Mouse (Mus musculus): ENCODE results near the gene Ppp1r14a. TPM values are rescaled to one million over a fixed set of nuclear protein-coding genes. Genes with fewer than 3 reads are reported as not detected.
A peak's percentile ranks its signal among the peaks of the same experiment; 100 is the strongest.

Gene Ppp1r14a
- polyA plus RNA-seq, 1 experiment, result 22.1 TPM

DNA sequence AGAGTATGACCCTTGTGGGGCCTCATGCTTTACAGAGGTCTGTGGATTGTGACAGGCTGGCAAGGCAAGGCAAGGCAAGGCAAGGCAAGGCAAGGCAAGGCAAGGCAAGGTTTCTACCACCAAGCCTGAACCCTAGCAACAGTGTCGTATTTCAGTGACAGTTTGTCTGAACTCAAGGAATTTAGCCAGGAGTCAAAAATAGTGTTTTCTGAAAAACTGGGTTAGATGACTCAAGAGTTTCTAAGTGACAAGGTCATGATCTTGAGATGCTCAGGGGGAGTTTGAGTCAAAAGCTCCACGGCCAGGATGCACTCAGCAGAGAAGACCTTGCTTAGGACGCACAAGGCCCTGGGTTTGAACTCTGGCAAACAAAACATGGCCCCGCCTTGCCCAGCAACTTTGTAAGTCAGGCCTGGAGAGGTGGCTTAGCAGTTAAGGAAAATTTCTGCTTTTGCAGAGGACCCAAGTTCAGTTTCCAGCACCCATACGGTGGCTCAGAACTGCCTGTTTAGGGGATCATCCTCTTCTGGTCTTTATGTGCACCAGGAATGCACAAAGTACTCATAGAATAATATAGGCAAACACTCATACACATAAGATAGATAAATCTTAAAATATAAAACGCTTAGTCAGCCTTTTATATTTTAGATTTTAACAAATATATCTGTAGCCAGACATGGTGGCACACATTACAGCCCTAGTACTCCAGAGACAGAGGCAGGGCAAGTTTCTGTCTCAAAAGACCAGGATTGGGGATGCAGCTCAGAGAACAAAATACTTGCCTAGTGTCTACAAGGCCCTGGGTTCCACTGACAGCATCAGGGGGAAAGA, 46.9 kb downstream of the Ppp1r14a start:
- Histone ChIP-seq H3K4me3 (ENCODE audit: low read depth, low read length) (no peak overlapping the region), H3K4me1 (ENCODE audit: control insufficient read depth, insufficient read depth, low read length) (no peaks in the 10 kb centered on the region), H3K36me3 (ENCODE audit: control insufficient read depth, insufficient read depth, low read length, poor library complexity, severe bottlenecking) (no peaks in the 10 kb centered on the region), H3K9me3 (replicated peaks; ENCODE audit: control insufficient read depth, insufficient read depth, low read length, poor library complexity, severe bottlenecking) (no peaks in the 10 kb centered on the region), H3K27me3 (ENCODE audit: control insufficient read depth, insufficient read depth, low read length, poor library complexity, severe bottlenecking) (no peaks in the 10 kb centered on the region), H3K27ac (ENCODE audit: insufficient read depth, low read length) (no peak overlapping the region), H3K9ac (ENCODE audit: low read depth, poor library complexity, severe bottlenecking) (no peak overlapping the region)
- TF ChIP-seq CTCF (IDR thresholded peaks at IDR 0.05; ENCODE audit: low read depth, low read length) (no peak), EP300 (IDR thresholded peaks at IDR 0.05; ENCODE audit: insufficient read depth, low read depth, low read length) (no peak), POLR2A (IDR thresholded peaks at IDR 0.05; ENCODE audit: insufficient read depth, low read length) (no peak)

DNA sequence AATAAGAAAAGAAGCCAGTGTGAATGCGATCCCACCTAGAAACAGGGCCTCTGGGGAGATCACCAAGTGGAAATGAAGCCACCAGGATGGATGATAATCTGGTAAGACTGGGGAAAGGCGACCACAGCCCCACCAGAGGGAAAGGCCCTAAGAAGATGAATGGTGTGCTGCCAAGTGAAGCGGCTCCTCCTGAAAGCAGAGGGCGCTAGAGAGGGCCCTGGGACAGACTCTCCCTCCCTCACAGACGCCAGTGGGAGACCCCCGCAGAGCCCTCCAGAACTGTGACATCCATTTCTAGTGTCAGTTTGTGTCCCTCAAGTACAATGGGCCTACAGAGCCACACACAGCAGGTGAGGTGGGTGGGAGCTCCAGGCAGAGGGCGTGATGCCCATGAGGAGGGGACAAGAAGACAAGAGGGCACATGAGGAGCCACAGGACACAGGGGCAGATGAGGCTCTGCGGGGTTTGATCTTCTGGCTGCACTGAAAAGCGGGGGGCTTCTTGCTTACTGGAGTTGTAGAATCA, 47.7 kb downstream of the Ppp1r14a start:
- H3K4me3 ChIP-seq (ENCODE audit: low read depth, low read length), result no peak overlapping the region
- H3K27ac ChIP-seq (ENCODE audit: insufficient read depth, low read length), result no peak overlapping the region
- H3K4me1 ChIP-seq (ENCODE audit: control insufficient read depth, insufficient read depth, low read length), result no peaks in the 10 kb centered on the region
- no peak overlapping the region for H3K9ac ChIP-seq (ENCODE audit: low read depth, poor library complexity, severe bottlenecking)
- no peaks in the 10 kb centered on the region for H3K27me3 ChIP-seq (ENCODE audit: control insufficient read depth, insufficient read depth, low read length, poor library complexity, severe bottlenecking)
- TF ChIP-seq EP300 (IDR thresholded peaks at IDR 0.05; ENCODE audit: insufficient read depth, low read depth, low read length) (no peak), CTCF (IDR thresholded peaks at IDR 0.05; ENCODE audit: low read depth, low read length) (peak; percentile 52)
- no peaks in the 10 kb centered on the region for H3K9me3 ChIP-seq (replicated peaks; ENCODE audit: control insufficient read depth, insufficient read depth, low read length, poor library complexity, severe bottlenecking)
- no peaks in the 10 kb centered on the region for H3K36me3 ChIP-seq (ENCODE audit: control insufficient read depth, insufficient read depth, low read length, poor library complexity, severe bottlenecking)

DNA sequence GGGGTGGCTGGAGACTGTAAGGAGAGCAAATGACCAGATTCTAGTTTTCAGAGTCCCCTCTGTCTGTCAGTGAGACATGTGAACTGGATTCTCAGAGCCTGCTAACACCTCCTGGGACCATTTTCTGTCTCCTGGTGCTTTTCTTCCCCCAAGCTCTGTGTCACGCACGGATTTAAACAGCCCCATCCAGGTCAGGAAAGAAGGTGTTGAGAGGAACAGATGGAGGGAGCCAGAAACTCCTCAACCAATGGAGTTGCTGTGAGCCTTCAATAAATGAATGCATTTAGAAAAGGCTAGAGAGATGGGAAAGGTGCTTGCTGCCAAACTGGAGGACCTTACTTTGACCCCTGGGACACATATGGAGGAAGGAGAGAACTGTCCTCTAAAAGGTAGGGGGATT, 48.7 kb downstream of the Ppp1r14a start:
- Histone ChIP-seq H3K9me3 (replicated peaks; ENCODE audit: control insufficient read depth, insufficient read depth, low read length, poor library complexity, severe bottlenecking) (no peaks in the 10 kb centered on the region), H3K9ac (ENCODE audit: low read depth, poor library complexity, severe bottlenecking) (no peak overlapping the region), H3K4me3 (ENCODE audit: low read depth, low read length) (no peak overlapping the region), H3K27me3 (ENCODE audit: control insufficient read depth, insufficient read depth, low read length, poor library complexity, severe bottlenecking) (no peaks in the 10 kb centered on the region), H3K27ac (ENCODE audit: insufficient read depth, low read length) (no peak overlapping the region), H3K4me1 (ENCODE audit: control insufficient read depth, insufficient read depth, low read length) (no peaks in the 10 kb centered on the region), H3K36me3 (ENCODE audit: control insufficient read depth, insufficient read depth, low read length, poor library complexity, severe bottlenecking) (no peaks in the 10 kb centered on the region)
- no peak for TF ChIP-seq CTCF (IDR thresholded peaks at IDR 0.05; ENCODE audit: low read depth, low read length)
- no peak for TF ChIP-seq POLR2A (IDR thresholded peaks at IDR 0.05; ENCODE audit: insufficient read depth, low read length)
- TF ChIP-seq EP300 (IDR thresholded peaks at IDR 0.05; ENCODE audit: insufficient read depth, low read depth, low read length), result no peak

DNA sequence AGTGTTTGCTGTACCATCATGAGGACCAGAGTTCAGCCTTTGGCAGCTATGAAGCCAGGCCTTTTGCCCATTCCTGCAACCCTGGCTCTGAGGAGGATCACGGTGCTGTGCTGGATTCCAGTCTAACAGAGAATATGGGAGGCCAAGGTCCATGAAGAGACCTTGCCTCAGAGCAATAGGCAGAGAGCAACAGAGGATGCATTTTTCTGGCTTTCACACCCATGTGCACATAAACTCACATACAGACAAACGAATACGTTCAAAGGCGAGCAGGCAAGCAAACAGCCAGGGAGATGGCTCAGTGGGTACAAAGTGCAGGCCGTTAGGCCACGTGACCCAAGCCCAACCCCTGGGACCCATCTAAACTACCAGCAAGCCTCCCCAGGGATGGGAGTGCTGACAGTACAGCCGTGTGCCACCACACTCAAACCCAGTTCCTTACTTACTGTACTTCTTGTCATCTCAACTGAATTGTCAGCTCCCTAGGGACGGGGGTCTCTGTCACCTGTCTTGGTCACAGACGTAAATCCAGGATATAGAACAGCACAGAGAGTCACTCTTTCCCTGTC, 49.3 kb downstream of the Ppp1r14a start:
- H3K4me3 ChIP-seq (ENCODE audit: low read depth, low read length), result no peak overlapping the region
- no peaks in the 10 kb centered on the region for H3K9me3 ChIP-seq (replicated peaks; ENCODE audit: control insufficient read depth, insufficient read depth, low read length, poor library complexity, severe bottlenecking)
- H3K27ac ChIP-seq (ENCODE audit: insufficient read depth, low read length), result no peak overlapping the region
- no peak overlapping the region for H3K9ac ChIP-seq (ENCODE audit: low read depth, poor library complexity, severe bottlenecking)
- TF ChIP-seq POLR2A (IDR thresholded peaks at IDR 0.05; ENCODE audit: insufficient read depth, low read length) (no peak), EP300 (IDR thresholded peaks at IDR 0.05; ENCODE audit: insufficient read depth, low read depth, low read length) (no peak), CTCF (IDR thresholded peaks at IDR 0.05; ENCODE audit: low read depth, low read length) (no peak)
- H3K27me3 ChIP-seq (ENCODE audit: control insufficient read depth, insufficient read depth, low read length, poor library complexity, severe bottlenecking), result no peaks in the 10 kb centered on the region
- H3K36me3 ChIP-seq (ENCODE audit: control insufficient read depth, insufficient read depth, low read length, poor library complexity, severe bottlenecking), result no peaks in the 10 kb centered on the region
- no peaks in the 10 kb centered on the region for H3K4me1 ChIP-seq (ENCODE audit: control insufficient read depth, insufficient read depth, low read length)

DNA sequence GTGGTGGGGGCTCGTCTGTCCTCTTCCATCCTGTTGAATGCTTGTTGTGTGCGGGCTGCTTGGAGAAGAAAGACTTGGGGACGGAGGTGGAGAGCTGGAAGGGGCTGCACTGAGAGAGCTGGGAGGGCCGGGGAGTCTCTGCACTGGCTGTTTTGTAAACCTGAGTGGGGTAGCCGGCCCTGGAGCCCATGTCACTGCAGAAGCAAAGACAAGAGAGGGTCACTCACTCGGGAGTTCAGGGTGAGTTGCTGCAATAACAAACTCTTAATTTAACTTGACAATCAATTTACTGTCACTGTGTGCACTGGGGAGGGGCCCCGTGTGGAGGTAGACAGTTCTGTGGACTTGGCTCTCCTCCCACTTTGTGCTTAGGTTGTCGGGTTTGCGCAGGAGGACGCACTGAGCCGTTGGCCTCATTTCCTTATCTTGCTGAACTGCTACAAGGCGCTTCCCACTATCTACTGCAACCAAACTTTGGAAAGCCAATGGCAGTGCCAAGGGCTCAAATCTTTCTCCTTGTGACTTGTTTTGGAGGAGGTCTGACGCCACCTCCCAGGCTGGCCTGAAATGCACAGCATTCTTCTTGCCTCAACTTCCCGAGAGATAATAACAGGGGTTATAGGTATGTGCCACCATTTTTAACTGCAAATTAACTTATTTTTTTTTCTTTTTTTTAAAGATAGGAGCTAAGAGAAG, 50.0 kb downstream of the Ppp1r14a start:
- TF ChIP-seq EP300 (IDR thresholded peaks at IDR 0.05; ENCODE audit: insufficient read depth, low read depth, low read length) (no peak), POLR2A (IDR thresholded peaks at IDR 0.05; ENCODE audit: insufficient read depth, low read length) (no peak), CTCF (IDR thresholded peaks at IDR 0.05; ENCODE audit: low read depth, low read length) (no peak)
- H3K27ac ChIP-seq (ENCODE audit: insufficient read depth, low read length), result no peak overlapping the region
- no peak overlapping the region for H3K4me3 ChIP-seq (ENCODE audit: low read depth, low read length)

More for the DNA sequence above, 50.0 kb downstream of the Ppp1r14a start:
- no peaks in the 10 kb centered on the region for H3K27me3 ChIP-seq (ENCODE audit: control insufficient read depth, insufficient read depth, low read length, poor library complexity, severe bottlenecking)
- no peaks in the 10 kb centered on the region for H3K4me1 ChIP-seq (ENCODE audit: control insufficient read depth, insufficient read depth, low read length)
- H3K9me3 ChIP-seq (replicated peaks; ENCODE audit: control insufficient read depth, insufficient read depth, low read length, poor library complexity, severe bottlenecking), result no peaks in the 10 kb centered on the region
- H3K36me3 ChIP-seq (ENCODE audit: control insufficient read depth, insufficient read depth, low read length, poor library complexity, severe bottlenecking), result no peaks in the 10 kb centered on the region
- no peak overlapping the region for H3K9ac ChIP-seq (ENCODE audit: low read depth, poor library complexity, severe bottlenecking)
